Mouse (Mus musculus) MN1 (cell line): ENCODE measurements around the gene Gpr15.

ENCODE experiments used
- DNase-seq: peaks from one replicate; pipeline ENCODE4 v3.0.0-alpha.2; 2016; ENCODE audit warnings: low spot score

The Gpr15 gene

DNA sequence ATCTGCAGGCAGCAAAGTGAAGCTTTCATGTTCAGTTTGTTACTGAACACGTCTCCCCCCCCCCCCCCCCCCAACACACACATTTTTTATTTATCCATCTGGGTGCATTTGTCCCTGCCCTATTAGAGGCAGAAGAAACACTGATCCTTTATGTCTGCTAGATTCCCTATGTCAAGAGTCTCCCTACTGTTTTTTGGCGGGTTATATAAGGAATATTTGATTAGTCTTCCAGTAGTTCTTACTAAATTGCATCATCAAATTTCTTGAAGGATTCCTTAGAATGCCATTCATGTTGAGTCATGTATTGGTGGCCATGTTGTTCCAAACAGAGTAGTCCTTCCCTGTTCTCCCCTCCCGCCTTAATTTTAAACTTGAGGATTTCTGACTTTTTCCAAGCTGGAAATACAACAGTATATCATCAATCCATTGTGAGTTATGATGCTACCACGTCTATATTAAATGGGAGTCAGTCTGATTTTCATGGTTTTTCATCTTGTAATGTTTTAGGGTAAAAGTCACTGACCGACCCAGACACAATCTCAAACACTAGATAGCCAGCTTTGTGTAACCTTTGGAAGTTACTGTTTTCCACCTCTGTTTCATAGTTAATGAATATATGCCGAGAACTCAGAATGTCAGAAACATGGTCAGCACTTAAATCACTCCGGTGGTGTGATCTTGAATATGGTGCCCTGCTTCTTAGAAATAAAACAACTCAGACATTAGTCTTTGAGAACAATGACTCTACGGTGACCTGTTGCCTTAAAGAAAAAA, 47.5 kb downstream of the Gpr15 start:
- DNase-seq, result no peak

DNA sequence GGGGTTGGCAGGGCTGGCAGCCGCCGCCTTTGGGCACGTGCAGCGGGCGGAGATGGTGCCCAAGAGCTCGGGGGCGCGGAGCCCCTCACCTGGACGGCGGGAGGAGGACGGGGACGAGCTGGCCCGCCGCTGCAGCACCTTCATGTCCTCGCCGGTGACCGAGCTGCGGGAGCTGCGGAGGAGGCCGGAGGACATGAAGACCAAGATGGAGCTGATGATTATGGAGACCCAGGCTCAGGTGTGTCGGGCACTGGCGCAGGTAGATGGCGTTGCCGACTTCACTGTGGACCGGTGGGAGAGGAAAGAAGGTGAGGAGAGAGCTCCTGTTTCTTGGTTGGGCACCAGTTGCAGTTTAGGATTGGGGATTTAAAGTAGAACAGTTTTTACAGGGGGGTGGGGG, 48.2 kb downstream of the Gpr15 start:
- DNase-seq, result no peak

GRCm38 (mm10) chr16:58669917-58670630, 48.8 kb downstream of the Gpr15 start, which contains the start of gene Cpox:
Gene Cpox (plus strand): TSS chr16:58670292.
- peak; percentile 87 for DNase-seq

DNA sequence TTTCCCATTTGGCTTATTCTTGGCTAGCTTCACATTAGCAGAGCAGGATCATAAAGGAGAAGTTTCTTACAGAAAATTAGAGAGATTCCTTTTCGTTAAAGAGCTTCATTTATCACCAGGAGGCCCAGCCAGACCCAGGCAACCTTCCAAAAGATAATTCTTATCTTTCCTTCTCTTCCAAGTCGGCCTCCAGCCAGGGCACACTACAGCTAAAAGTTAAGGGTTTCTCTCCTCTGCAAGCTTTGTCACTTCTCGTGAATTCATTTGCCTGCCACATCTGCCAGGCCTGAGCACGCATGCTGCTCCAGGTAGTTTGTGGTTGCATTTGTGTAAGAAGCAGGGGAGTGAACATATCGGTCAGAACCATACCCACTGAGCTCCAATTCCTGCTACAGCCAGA, 49.6 kb downstream of the Gpr15 start:
- DNase-seq, result no peak

- no peak for DNase-seq
These were observed 50.3 kb downstream of the Gpr15 start for GRCm38 (mm10) chr16:58668586-58668985.
